Mouse (Mus musculus) G1E (cell line): ENCODE measurements around the gene Magix. TPM values are rescaled to one million over a fixed set of nuclear protein-coding genes. Genes with fewer than 3 reads are reported as not detected.

Experiments
- ATAC-seq: 2 replicates; pipeline ENCODE4 v1.8.0; 2016; ENCODE audit warnings: mild to moderate bottlenecking; ENCODE audit not compliant: insufficient number of reproducible peaks, poor library complexity, low FRiP score, severe bottlenecking; ENCODE audit errors: extremely low read depth
- DNase-seq: peaks from one replicate; pipeline ENCODE4 v3.0.0; 2012; ENCODE audit warnings: low spot score
- H3K27me3 ChIP-seq: 2 replicates; pipeline ENCODE4 v1.6.1; 2012; ENCODE audit warnings: mild to moderate bottlenecking, low read length, inconsistent platforms; ENCODE audit not compliant: insufficient read depth
- H3K36me3 ChIP-seq: replicated peaks from 2 replicates; pipeline ENCODE3; 2012; ENCODE audit warnings: mild to moderate bottlenecking, inconsistent platforms
- H3K4me1 ChIP-seq: 2 replicates; pipeline ENCODE4 v1.6.1; 2012; ENCODE audit warnings: low read depth, low read length, inconsistent platforms, mixed read lengths; ENCODE audit not compliant: insufficient read depth
- H3K4me3 ChIP-seq: 2 replicates; pipeline ENCODE4 v1.5.1; 2012; ENCODE audit warnings: low read depth, mild to moderate bottlenecking, inconsistent platforms, low read length, moderate library complexity, mixed read lengths
- H3K9me3 ChIP-seq: replicated peaks from 2 replicates; pipeline ENCODE4 v1.6.1; 2012; ENCODE audit warnings: inconsistent platforms
- CTCF ChIP-seq: IDR thresholded peaks from 2 replicates; pipeline ENCODE4 v1.5.1; 2012; ENCODE audit warnings: low read depth, low read length, inconsistent platforms, mixed read lengths
- GATA1 ChIP-seq: IDR thresholded peaks from 2 replicates; pipeline ENCODE4 v1.6.1; 2012; ENCODE audit warnings: borderline replicate concordance, low read length, inconsistent platforms, mixed read lengths
- GATA2 ChIP-seq: IDR thresholded peaks from 2 replicates; pipeline ENCODE4 v1.6.1; 2012; ENCODE audit warnings: low read depth, low read length, inconsistent platforms, borderline replicate concordance
- POLR2AphosphoS5 ChIP-seq: IDR thresholded peaks from 2 replicates; pipeline ENCODE4 v1.6.1; 2012; ENCODE audit warnings: low read depth, low read length, inconsistent platforms; ENCODE audit not compliant: insufficient replicate concordance
- TAL1 ChIP-seq: conservative IDR thresholded peaks from 2 replicates; pipeline ENCODE4 v1.6.1; 2012; ENCODE audit warnings: low read depth, low read length, inconsistent platforms, mixed read lengths
- polyA plus RNA-seq: library from polyadenylated mRNA; stranded (reverse); fragments of >175 nt; gene quantifications from 2 replicates; pipeline ENCODE4 v1.2.3, GENCODE M21; 2012
- total RNA-seq, 2 experiments: library from RNA; stranded (forward) in 1 of 2; stranded (reverse) in 1 of 2; fragments of 200-1000 nt in 1 of 2; fragments of >200 nt in 1 of 2; fragmentation: Nextera tagmentation in 1 of 2; gene quantifications; 2 replicates each; pipeline ENCODE4 v1.2.3; 2014 to 2017

Gene Magix
- total and polyA plus RNA-seq, 3 experiments, result 0.05 to 0.27 TPM; not detected in 1

GRCm38 (mm10) chrX:7670390-7670881 is 10.6 kb downstream of the Magix start:
- TF ChIP-seq GATA2 (no peak), GATA1 (no peak), CTCF (no peak), TAL1 (no peak), POLR2AphosphoS5 (no peak)
- DNase-seq (peak; percentile 37), ATAC-seq (0 out of 2 replicates have a peak, but pooled peaks have one; percentile 19)
- peaks cover 46% of the 10 kb centered on the region for H3K4me1 ChIP-seq
- peak overlapping the region; percentile 76 for H3K4me3 ChIP-seq
- H3K27me3 ChIP-seq, result no peaks in the 10 kb centered on the region
- H3K9me3 ChIP-seq, result no peaks in the 10 kb centered on the region
- peaks cover 29% of the 10 kb centered on the region for H3K36me3 ChIP-seq

DNA sequence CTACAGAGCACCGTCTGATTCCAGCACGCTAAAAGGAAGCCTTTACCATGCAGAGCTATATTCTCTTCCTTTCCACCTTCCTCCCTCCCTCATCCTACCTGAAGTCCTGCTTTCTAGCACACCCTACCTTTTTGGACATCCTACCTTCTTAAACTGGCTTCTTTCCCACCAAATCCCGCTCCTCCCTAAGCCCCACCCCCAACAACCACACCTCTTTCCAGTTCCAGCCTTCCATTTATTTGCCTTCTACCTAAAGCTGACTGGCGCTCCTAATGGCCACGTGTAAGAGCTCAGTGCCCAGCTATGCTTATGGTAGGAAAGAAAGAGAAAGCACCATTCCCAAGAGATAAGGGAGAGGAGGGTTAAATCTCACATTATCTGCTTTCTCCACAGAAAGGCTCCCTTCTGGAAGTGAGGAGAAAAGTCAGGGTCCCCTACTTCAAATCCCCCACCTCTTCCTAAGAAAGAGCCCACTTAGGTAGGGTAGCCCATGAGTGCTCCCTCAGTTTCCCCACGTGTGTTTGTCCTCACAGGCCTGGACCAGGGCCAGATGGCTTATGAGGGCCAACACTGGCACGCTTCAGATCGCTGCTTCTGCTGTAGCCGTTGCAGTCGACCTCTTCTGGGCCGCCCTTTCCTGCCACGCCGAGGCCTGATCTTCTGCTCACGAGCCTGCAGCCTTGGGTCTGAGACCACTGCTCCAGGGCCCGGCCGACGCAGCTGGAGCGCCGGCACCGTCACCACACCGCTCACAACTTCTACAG is 15.1 kb downstream of the Magix start:
- Histone ChIP-seq H3K9me3 (no peaks in the 10 kb centered on the region), H3K4me1 (peaks cover 9% of the 10 kb centered on the region), H3K36me3 (peaks cover 35% of the 10 kb centered on the region), H3K27me3 (peaks cover 9% of the 10 kb centered on the region; the same call in 1 of the 2 replicates), H3K4me3 (no peak overlapping the region)
- no peak for DNase-seq
- TF ChIP-seq CTCF (no peak), POLR2AphosphoS5 (no peak), GATA1 (no peak), GATA2 (no peak), TAL1 (no peak)
- ATAC-seq, result no peak

DNA sequence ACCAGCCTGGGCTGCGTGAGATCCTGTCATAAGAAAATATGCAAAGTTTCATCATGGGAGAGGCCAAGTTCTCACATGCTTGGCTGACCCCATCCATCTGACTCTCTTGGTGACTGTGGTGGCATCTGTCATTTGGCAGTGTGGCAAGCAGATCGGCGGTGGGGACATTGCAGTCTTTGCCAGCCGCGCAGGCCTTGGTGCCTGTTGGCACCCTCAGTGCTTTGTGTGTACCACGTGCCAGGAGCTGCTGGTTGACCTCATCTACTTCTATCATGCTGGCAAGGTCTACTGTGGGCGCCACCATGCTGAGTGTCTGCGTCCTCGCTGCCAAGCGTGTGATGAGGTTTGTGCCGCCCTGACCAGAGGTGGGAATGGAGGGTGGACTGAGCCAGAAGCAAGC is 16.3 kb downstream of the Magix start:
- no peak for DNase-seq
- no peak for ATAC-seq
- peaks cover 9% of the 10 kb centered on the region; the same call in 1 of the 2 replicates for H3K27me3 ChIP-seq

DNA sequence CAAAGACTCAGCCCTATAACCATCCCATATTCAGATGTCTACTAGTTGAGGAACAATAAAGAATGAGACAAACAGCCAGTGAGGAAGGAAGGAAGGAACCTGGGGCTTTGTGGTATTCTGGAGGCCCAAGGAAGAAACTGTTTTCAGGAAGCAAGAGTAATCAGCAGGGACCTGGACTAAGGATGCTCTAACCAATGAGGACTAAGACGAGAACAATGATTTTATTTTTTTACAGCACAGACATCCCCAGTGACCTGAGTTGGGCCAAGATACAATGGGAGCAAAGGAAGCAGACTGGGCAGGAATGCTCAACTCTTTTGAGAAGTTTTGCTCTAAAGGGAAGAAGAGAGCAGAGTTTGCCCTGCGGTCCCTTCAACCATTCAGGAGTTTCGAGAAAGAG is 18.1 kb downstream of the Magix start:
- DNase-seq (no peak), ATAC-seq (no peak)
- TF ChIP-seq CTCF, result no peak
- TF ChIP-seq POLR2AphosphoS5, result no peak
- TF ChIP-seq GATA2, result no peak
- TF ChIP-seq GATA1, result no peak
- no peak for TF ChIP-seq TAL1
- no peaks in the 10 kb centered on the region for H3K9me3 ChIP-seq
- peaks cover 9% of the 10 kb centered on the region for H3K4me1 ChIP-seq
- H3K36me3 ChIP-seq, result peaks cover 22% of the 10 kb centered on the region
- H3K4me3 ChIP-seq, result no peak overlapping the region
- peaks cover 21% of the 10 kb centered on the region; the same call in 1 of the 2 replicates for H3K27me3 ChIP-seq

More for the DNA sequence above, 16.3 kb downstream of the Magix start:
- H3K9me3 ChIP-seq, result no peaks in the 10 kb centered on the region
- no peak for TF ChIP-seq CTCF
- no peak for TF ChIP-seq GATA1
- TF ChIP-seq GATA2, result no peak
- no peak for TF ChIP-seq TAL1
- TF ChIP-seq POLR2AphosphoS5, result no peak
- H3K4me1 ChIP-seq, result no peaks in the 10 kb centered on the region
- peaks cover 35% of the 10 kb centered on the region for H3K36me3 ChIP-seq
- H3K4me3 ChIP-seq, result no peak overlapping the region

DNA sequence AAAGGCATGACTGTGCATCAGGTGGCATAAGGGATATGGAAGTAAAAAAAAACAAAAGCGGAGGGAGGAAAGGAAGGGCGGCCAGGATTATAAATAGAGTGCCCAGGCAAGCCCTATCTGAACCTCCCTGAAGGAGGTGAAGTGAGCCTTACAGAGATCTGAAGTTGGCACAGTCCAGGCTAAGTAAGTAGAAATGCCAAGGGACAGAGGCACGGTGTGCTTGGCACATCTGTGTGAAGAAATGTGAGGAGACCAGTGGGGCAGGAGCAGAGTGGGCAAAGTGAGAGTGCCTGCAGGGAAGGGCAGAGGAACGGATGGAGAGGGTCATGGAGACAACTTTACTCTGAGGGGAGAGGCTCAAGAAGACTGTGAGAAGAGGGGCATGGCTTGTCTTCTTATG is 20.0 kb downstream of the Magix start:
- peaks cover 7% of the 10 kb centered on the region for H3K36me3 ChIP-seq
- H3K4me3 ChIP-seq, result no peak overlapping the region
- H3K27me3 ChIP-seq, result peaks cover 31% of the 10 kb centered on the region; the same call in 1 of the 2 replicates
- peaks cover 9% of the 10 kb centered on the region for H3K4me1 ChIP-seq
- DNase-seq (no peak), ATAC-seq (no peak)
- H3K9me3 ChIP-seq, result no peaks in the 10 kb centered on the region
- TF ChIP-seq POLR2AphosphoS5, result no peak
- no peak for TF ChIP-seq CTCF
- TF ChIP-seq TAL1, result no peak
- no peak for TF ChIP-seq GATA1
- TF ChIP-seq GATA2, result no peak

DNA sequence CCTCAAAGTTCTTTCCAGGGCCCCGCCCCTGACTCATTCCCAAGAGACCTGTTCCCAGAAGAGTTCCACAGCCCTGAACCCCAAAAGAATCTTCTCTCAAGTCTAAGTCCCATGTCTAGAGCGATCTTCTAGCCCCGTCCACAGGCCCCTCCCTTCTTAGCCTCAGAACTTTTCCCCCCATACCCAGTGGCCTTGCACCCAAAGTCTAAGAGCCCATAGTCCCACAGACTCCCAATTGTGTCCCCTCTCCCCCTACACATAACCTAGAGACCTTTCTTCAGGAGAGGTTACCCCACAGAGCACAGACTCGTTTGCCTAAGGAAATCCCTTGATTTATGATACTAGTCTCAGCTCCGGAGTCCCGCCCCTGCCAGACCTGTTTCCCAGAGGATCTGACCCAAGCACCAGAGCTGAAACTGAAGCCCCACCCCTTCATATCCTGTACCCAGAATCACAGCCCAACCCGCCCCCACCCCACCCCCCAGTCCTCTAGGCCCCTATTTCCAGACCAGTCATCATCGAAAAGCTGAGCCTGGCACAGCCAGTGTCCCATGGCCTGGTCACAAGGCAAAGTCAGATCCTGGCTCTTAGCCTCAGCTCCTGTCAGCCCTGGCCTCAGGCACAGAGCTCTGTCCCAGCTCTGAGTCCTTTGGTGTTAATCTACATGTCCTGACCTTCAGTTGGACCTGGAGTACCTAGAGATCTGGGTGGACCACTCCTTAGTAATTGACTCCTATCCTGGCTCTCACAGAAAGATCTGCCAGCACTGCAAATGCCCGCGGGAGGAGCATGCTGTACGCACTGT is 22.1 kb downstream of the Magix start:
- Histone ChIP-seq H3K4me1 (peaks cover 9% of the 10 kb centered on the region), H3K4me3 (no peak overlapping the region; the same call in 1 of the 2 replicates), H3K9me3 (no peaks in the 10 kb centered on the region), H3K27me3 (peaks cover 31% of the 10 kb centered on the region; the same call in 1 of the 2 replicates), H3K36me3 (no peaks in the 10 kb centered on the region)
- TF ChIP-seq TAL1 (no peak), GATA2 (no peak), CTCF (no peak), POLR2AphosphoS5 (no peak), GATA1 (no peak)
- ATAC-seq (no peak), DNase-seq (no peak)
